Mouse (Mus musculus): ENCODE data around the gene Hsh2d. TPM values are rescaled to one million over a fixed set of nuclear protein-coding genes. Genes with fewer than 3 reads are reported as not detected.

Hsh2d gene
- polyA plus RNA-seq, 1 experiment from 2014 or later, result 1.4 TPM

Other genes with a start within 250 kb of the Hsh2d start
- gene Zfp961, start 238.6 kb upstream of the Hsh2d start, polyA plus RNA-seq (2014; fragmentation: Nextera tagmentation; extraction: Ambion mirVana), result 22.3 and 27.4 TPM in 2 replicates
- 1.6 and 2.1 TPM in 2 replicates for gene Cyp4f18, start 180.0 kb upstream of the Hsh2d start, polyA plus RNA-seq (2014; fragmentation: Nextera tagmentation; extraction: Ambion mirVana)
- not detected in 2 replicates for gene Olfr372, start 148.4 kb upstream of the Hsh2d start, polyA plus RNA-seq (2014; fragmentation: Nextera tagmentation; extraction: Ambion mirVana)
- gene Olfr373, start 106.5 kb upstream of the Hsh2d start, polyA plus RNA-seq (2014; fragmentation: Nextera tagmentation; extraction: Ambion mirVana), result 0.06 and 0.07 TPM in 2 replicates
- 0.06 and 0.13 TPM in 2 replicates for gene Olfr374, start 82.6 kb upstream of the Hsh2d start, polyA plus RNA-seq (2014; fragmentation: Nextera tagmentation; extraction: Ambion mirVana)
- 595 and 633 TPM in 2 replicates for gene Tpm4, start 54.7 kb upstream of the Hsh2d start, polyA plus RNA-seq (2014; fragmentation: Nextera tagmentation; extraction: Ambion mirVana)
- gene Rab8a, start 28.4 kb upstream of the Hsh2d start, polyA plus RNA-seq (2014; fragmentation: Nextera tagmentation; extraction: Ambion mirVana), result 81.5 and 86.4 TPM in 2 replicates
- not detected in 2 replicates for gene Cib3, start 23.2 kb downstream of the Hsh2d start, polyA plus RNA-seq (2014; fragmentation: Nextera tagmentation; extraction: Ambion mirVana)
- gene Gm11034, start 24.0 kb downstream of the Hsh2d start, polyA plus RNA-seq (2014; fragmentation: Nextera tagmentation; extraction: Ambion mirVana), result not detected in 2 replicates
- 66.9 and 75.5 TPM in 2 replicates for gene Fam32a, start 30.1 kb downstream of the Hsh2d start, polyA plus RNA-seq (2014; fragmentation: Nextera tagmentation; extraction: Ambion mirVana)
- gene Ap1m1, start 50.4 kb downstream of the Hsh2d start, polyA plus RNA-seq (2014; fragmentation: Nextera tagmentation; extraction: Ambion mirVana), result 101 and 109 TPM in 2 replicates
- 27.2 and 32.7 TPM in 2 replicates for gene Gm10282, start 115.6 kb downstream of the Hsh2d start, polyA plus RNA-seq (2014; fragmentation: Nextera tagmentation; extraction: Ambion mirVana)
- 6.4 and 6.6 TPM in 2 replicates for gene Klf2, start 129.4 kb downstream of the Hsh2d start, polyA plus RNA-seq (2014; fragmentation: Nextera tagmentation; extraction: Ambion mirVana)
- 67.6 and 68.2 TPM in 2 replicates for gene Eps15l1, start 231.8 kb downstream of the Hsh2d start, polyA plus RNA-seq (2014; fragmentation: Nextera tagmentation; extraction: Ambion mirVana)

All from stomach, embryonic 14.5 days (tissue).